Mouse (Mus musculus): Measurements from ENCODE around the gene Med23. TPM values are rescaled to one million over a fixed set of nuclear protein-coding genes. Genes with fewer than 3 reads are reported as not detected.

Med23 gene
- polyA plus RNA-seq, 1 experiment: 14.6 TPM

DNA sequence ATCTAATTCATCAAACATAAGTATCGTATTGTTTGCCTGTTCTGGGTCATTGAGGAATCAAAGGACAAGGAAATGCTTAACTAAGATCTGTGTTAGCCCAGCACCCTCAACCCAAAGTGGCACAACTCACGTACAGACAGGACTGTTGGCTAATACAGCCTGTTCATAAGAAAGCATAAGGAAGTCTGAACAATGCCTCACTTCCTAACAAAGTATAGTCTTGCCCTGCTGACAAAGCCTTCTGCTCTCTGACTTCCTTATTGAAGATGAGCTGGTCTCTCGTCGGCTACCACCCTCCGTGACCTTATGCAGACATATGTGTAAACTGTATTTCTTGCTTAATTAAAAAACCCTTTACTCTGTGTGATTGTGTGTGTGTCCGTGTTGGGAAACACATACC lies 60.4 kb downstream of the Med23 start:
- H3K4me1 ChIP-seq (ENCODE audit: control insufficient read depth, insufficient read depth, insufficient read length, low read length): peaks cover 8% of the 10 kb centered on the region; the same call in 1 of the 2 replicates
- no peak overlapping the region for H3K4me3 ChIP-seq (ENCODE audit: low read depth, low read length)
- no peaks in the 10 kb centered on the region for H3K36me3 ChIP-seq (ENCODE audit: control insufficient read depth, insufficient read depth, low read length)
- no peaks in the 10 kb centered on the region for H3K27me3 ChIP-seq (ENCODE audit: control insufficient read depth, insufficient read depth, low read length)
- WGBS: 71% methylated on average over 6 of the region's 6 CpGs
- TF ChIP-seq POLR2A (IDR thresholded peaks at IDR 0.05; ENCODE audit: low read depth, low read length) (no peak), CTCF (IDR thresholded peaks at IDR 0.05; ENCODE audit: extremely low read depth, insufficient read length, insufficient replicate concordance, low read depth, low read length) (no peak)
- no peak overlapping the region for H3K27ac ChIP-seq (ENCODE audit: insufficient read depth, low read depth, low read length)

DNA sequence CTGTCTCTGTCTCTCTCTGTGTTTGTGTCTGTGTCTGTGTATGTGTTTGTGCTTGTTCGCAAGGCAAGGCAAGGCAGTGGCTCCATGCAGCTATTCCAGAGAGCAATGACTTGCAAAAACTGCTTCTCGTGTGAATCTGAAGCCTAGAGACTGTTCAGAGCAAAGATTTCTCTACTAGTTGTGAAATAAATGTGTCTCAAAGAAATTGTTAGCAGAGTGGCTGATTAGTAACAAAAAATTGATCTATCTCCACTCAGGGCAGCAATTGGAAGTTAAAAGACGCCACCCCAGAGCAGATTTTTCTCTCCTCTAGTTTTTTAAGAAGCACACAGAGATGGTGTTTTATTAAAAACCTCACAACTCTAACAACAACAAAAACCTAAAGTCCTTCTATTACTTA lies 78.1 kb downstream of the Med23 start:
- H3K27me3 ChIP-seq (ENCODE audit: control insufficient read depth, insufficient read depth, low read length): no peaks in the 10 kb centered on the region
- H3K4me1 ChIP-seq (ENCODE audit: control insufficient read depth, insufficient read depth, insufficient read length, low read length): no peaks in the 10 kb centered on the region
- no peak overlapping the region for H3K27ac ChIP-seq (ENCODE audit: insufficient read depth, low read depth, low read length)
- no peak overlapping the region for H3K4me3 ChIP-seq (ENCODE audit: low read depth, low read length)
- TF ChIP-seq CTCF (IDR thresholded peaks at IDR 0.05; ENCODE audit: extremely low read depth, insufficient read length, insufficient replicate concordance, low read depth, low read length) (no peak), POLR2A (IDR thresholded peaks at IDR 0.05; ENCODE audit: low read depth, low read length) (no peak)
- H3K36me3 ChIP-seq (ENCODE audit: control insufficient read depth, insufficient read depth, low read length): no peaks in the 10 kb centered on the region
- WGBS: 68% methylated on average over 3 of the region's 3 CpGs

DNA sequence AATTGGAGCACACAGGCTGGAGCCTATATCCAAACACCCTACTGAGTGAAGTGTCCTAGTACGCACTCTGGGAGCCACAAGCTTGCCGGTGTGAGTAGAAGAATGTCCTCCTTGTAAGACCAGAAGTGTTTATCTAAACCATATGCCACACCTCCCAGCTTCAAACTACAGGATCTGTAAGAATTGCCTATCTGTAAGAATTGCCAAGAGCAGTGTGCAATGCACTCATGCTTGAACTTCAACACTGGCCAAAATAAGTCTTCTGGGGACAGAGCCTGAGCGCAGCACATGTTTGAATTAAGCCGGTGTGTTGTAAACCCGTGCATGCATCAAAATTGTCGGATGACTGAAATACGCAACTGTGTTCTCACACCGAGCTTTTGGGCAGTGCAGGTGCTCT lies 78.5 kb downstream of the Med23 start:
- Histone ChIP-seq H3K36me3 (ENCODE audit: control insufficient read depth, insufficient read depth, low read length) (no peaks in the 10 kb centered on the region), H3K27me3 (ENCODE audit: control insufficient read depth, insufficient read depth, low read length) (no peaks in the 10 kb centered on the region), H3K27ac (ENCODE audit: insufficient read depth, low read depth, low read length) (no peak overlapping the region), H3K4me3 (ENCODE audit: low read depth, low read length) (no peak overlapping the region), H3K4me1 (ENCODE audit: control insufficient read depth, insufficient read depth, insufficient read length, low read length) (no peaks in the 10 kb centered on the region)
- TF ChIP-seq POLR2A (IDR thresholded peaks at IDR 0.05; ENCODE audit: low read depth, low read length) (no peak), CTCF (IDR thresholded peaks at IDR 0.05; ENCODE audit: extremely low read depth, insufficient read length, insufficient replicate concordance, low read depth, low read length) (no peak)
- WGBS: 24% methylated on average over 8 of the region's 8 CpGs

DNA sequence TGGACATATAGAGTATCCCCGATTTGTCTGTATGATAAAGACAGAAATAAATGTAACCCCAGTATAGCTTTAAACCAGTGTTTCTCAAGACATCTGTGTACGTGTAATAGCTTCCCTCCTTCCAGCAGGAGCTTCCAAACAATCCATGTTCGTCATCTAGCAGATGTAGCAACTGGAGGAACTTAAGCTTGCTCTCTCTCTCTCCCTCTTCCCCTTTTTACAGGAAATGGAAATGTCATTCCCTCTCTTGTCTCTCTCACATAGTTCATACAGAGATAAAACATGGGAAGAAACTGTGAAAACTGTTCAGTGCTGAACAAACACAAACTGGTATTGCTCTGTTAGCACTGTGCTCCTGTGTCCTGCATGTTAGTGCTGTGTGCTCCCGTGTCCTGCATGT lies 80.4 kb downstream of the Med23 start:
- Histone ChIP-seq H3K4me1 (ENCODE audit: control insufficient read depth, insufficient read depth, insufficient read length, low read length) (no peaks in the 10 kb centered on the region; the same call in 1 of the 2 replicates), H3K4me3 (ENCODE audit: low read depth, low read length) (no peak overlapping the region), H3K27me3 (ENCODE audit: control insufficient read depth, insufficient read depth, low read length) (no peaks in the 10 kb centered on the region), H3K27ac (ENCODE audit: insufficient read depth, low read depth, low read length) (no peak overlapping the region), H3K36me3 (ENCODE audit: control insufficient read depth, insufficient read depth, low read length) (no peaks in the 10 kb centered on the region)
- TF ChIP-seq CTCF (IDR thresholded peaks at IDR 0.05; ENCODE audit: extremely low read depth, insufficient read length, insufficient replicate concordance, low read depth, low read length) (no peak), POLR2A (IDR thresholded peaks at IDR 0.05; ENCODE audit: low read depth, low read length) (no peak)
- WGBS: 79% methylated on average over 4 of the region's 4 CpGs

DNA sequence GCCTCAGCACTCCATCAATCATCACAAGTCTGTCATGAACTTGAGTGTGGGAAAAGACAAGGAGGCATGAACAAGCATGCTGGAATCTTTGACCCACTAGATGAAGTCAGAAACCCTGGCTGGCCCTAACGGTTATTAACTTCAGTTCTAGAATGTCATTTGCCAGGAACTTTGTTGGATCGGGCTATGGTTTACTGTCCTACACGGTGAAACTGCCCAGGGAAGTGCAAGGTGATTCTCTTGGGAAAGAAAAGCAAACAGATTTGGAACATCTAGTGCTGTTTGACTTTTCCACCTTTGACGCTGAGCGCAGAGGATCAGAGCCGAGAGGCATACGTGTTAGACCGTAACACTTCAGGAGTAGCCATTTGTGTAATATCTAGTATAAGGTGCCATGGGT lies 81.8 kb downstream of the Med23 start:
- Histone ChIP-seq H3K27me3 (ENCODE audit: control insufficient read depth, insufficient read depth, low read length) (no peaks in the 10 kb centered on the region), H3K4me1 (ENCODE audit: control insufficient read depth, insufficient read depth, insufficient read length, low read length) (no peaks in the 10 kb centered on the region; the same call in 1 of the 2 replicates), H3K4me3 (ENCODE audit: low read depth, low read length) (no peak overlapping the region), H3K27ac (ENCODE audit: insufficient read depth, low read depth, low read length) (no peak overlapping the region), H3K36me3 (ENCODE audit: control insufficient read depth, insufficient read depth, low read length) (no peaks in the 10 kb centered on the region)
- WGBS: 84% methylated on average over 8 of the region's 8 CpGs
- TF ChIP-seq POLR2A (IDR thresholded peaks at IDR 0.05; ENCODE audit: low read depth, low read length) (no peak), CTCF (IDR thresholded peaks at IDR 0.05; ENCODE audit: extremely low read depth, insufficient read length, insufficient replicate concordance, low read depth, low read length) (no peak)

DNA sequence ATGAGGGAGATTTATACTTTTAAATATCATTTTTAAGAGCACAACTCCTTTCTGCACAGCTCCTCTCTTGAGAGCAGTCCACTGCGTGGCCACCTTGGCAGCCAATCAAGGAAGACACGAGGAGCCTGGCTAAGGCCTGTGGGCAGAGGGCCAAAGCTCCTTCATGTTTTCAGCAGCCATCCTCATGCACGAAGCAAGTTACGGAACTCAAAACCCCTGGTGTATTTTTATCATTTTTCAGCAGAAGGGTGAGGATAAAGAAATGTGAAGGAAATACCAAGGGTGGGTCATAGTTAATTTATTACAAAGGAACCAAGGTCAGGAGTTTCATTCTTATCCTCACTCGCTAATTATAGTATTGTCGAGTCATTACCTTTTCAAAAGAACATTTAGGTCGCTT lies 82.8 kb downstream of the Med23 start:
- no peak for TF ChIP-seq CTCF (IDR thresholded peaks at IDR 0.05; ENCODE audit: extremely low read depth, insufficient read length, insufficient replicate concordance, low read depth, low read length)
- no peak for TF ChIP-seq POLR2A (IDR thresholded peaks at IDR 0.05; ENCODE audit: low read depth, low read length)
- 43% methylated on average over 7 of the region's 7 CpGs for WGBS
- Histone ChIP-seq H3K4me1 (ENCODE audit: control insufficient read depth, insufficient read depth, insufficient read length, low read length) (no peaks in the 10 kb centered on the region; the same call in 1 of the 2 replicates), H3K4me3 (ENCODE audit: low read depth, low read length) (no peak overlapping the region), H3K27me3 (ENCODE audit: control insufficient read depth, insufficient read depth, low read length) (no peaks in the 10 kb centered on the region), H3K36me3 (ENCODE audit: control insufficient read depth, insufficient read depth, low read length) (no peaks in the 10 kb centered on the region), H3K27ac (ENCODE audit: insufficient read depth, low read depth, low read length) (no peak overlapping the region)

DNA sequence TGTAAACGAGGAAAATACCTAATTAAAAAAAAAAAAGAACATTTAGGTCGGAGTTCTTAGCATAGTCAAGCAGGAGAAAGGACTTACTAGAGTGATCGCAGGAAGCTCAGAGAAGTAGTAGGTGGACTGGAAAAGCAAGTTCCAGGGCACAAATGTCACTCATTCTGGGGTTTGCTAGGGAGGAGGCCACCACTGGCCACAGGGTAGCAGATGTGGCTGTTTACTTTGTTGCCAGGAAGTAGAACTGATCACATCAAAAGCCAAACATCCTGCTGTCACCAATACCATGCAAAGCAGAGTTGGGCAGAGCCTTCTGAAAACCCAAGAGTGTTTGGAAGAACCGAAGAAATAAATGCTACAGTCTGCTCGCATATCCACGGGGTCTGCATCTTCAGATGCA lies 84.1 kb downstream of the Med23 start:
- TF ChIP-seq CTCF (IDR thresholded peaks at IDR 0.05; ENCODE audit: extremely low read depth, insufficient read length, insufficient replicate concordance, low read depth, low read length) (no peak), POLR2A (IDR thresholded peaks at IDR 0.05; ENCODE audit: low read depth, low read length) (no peak)
- Histone ChIP-seq H3K27me3 (ENCODE audit: control insufficient read depth, insufficient read depth, low read length) (no peaks in the 10 kb centered on the region), H3K36me3 (ENCODE audit: control insufficient read depth, insufficient read depth, low read length) (no peaks in the 10 kb centered on the region), H3K4me3 (ENCODE audit: low read depth, low read length) (no peak overlapping the region), H3K27ac (ENCODE audit: insufficient read depth, low read depth, low read length) (no peak overlapping the region), H3K4me1 (ENCODE audit: control insufficient read depth, insufficient read depth, insufficient read length, low read length) (peaks cover 3% of the 10 kb centered on the region; the same call in 1 of the 2 replicates)
- 69% methylated on average over 6 of the region's 6 CpGs for WGBS

All from small intestine, adult 2 months (tissue).